Mouse (Mus musculus) bone marrow macrophage, adult 2 months (primary cell): ENCODE data around the gene Fbxl14.

ENCODE experiments used
- CTCF ChIP-seq: IDR thresholded peaks from 2 replicates; pipeline ENCODE4 v1.5.1; 2012; ENCODE audit warnings: low read depth, mild to moderate bottlenecking, low read length, moderate library complexity
- POLR2A ChIP-seq: IDR thresholded peaks from 2 replicates; pipeline ENCODE4 v1.6.1; 2012; ENCODE audit warnings: mild to moderate bottlenecking, low read depth, low read length, borderline replicate concordance

- peak; percentile 85 for TF ChIP-seq CTCF
- TF ChIP-seq POLR2A: no peak
Measured at GRCm38 (mm10) chr6:119443742-119444645, 35.5 kb upstream of the Fbxl14 start.
